Mouse (Mus musculus) thymus, postnatal 10 days (tissue): ENCODE results near the gene Cnpy1.

Experiments
- DNase-seq, 2 experiments: peaks; one replicate each; pipeline ENCODE4 v3.0.0; 2021; ENCODE audit warnings: low spot score in 2 of 2

The Cnpy1 gene

DNA sequence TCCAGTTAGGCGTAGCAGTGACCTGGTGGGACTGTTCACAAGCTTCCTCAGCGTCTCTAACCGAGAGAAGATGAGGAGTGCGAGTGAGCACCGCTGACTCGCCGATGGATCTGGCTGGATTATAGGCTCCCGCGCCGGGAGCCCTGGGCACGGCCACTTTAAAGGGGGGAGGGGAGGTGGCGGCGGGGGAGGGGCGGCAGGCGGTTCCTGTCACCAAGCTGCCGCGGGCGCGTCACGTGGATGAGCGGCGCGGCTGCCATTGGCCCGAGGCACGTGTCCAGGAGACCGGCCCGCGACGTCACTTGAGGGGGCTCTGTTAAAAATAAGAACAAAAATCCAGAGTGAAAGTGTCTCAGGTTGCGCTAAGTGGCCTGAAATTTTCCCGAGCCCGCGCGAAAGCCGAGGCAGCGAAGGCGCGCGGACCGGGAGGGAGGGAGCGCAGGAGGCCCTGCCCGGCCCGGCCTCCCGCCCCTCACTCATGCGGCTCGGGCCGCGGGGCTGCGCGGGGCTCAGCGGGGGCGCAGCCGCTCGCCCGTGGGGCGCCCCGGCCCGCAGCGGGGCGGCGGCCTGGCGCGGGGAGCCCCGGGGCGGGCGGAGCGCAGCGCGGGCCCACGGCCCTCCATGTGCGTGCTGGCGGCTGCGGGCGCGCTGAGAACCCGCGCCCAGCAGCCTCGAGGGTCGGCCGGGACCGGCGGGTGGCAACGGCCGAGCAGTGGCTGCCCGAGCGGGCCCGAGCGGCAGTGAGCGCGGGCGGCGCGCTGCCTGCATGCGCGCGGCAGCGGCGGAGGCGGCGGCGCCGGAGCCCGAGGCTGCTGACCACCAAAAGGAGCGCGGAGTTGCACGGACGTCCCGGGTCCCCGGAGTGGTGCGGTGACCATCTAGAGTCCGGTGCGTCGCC, 80.0 kb downstream of the Cnpy1 start, which contains the start of gene En2:
Gene En2, plus strand, starts transcription at position 337 of the 898 bp plus-strand sequence.
- no peak for DNase-seq

DNA sequence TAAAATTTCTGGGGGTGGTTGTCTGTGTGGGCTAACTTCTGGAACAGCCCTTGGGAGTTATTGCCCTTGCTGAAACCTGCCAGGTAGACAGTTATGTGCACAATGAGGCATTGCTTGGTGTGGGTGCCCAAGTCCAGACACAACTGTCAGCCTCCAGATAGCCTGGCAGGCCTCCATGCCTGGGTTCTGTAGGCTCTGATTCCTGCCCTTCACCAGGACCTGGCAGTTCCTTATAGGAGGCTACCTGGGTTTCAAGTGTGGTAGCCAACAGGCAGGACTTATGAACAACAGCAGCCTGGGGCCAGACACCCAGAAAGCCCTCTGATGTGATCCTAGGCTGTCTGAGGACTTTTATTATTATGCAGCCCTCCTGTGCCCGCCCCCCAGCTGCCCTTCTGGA, 81.7 kb downstream of the Cnpy1 start:
- DNase-seq = no peak

DNA sequence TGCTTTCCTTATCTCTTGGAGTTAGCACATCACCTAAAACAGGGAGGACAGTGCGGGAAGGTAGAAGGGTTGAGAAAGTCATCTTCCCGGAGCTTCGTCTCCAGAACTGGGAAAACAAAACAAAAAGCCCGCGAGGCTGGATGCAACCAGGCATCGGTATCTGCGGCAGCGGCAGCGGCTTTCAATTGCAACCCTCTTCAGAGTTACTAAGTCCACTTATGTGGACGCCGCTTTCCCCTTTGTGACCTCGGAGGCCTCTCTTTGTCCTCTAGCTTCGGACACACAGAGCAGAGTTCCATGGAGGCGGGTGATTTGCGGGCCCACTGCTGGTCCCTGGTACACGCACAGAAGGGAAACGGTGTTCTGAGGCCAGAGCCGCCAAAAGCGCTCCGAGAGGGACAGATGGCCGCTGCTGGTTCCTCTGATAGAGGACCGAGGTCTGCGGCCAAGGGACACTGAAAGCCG, 83.6 kb downstream of the Cnpy1 start:
- DNase-seq = no peak

DNA sequence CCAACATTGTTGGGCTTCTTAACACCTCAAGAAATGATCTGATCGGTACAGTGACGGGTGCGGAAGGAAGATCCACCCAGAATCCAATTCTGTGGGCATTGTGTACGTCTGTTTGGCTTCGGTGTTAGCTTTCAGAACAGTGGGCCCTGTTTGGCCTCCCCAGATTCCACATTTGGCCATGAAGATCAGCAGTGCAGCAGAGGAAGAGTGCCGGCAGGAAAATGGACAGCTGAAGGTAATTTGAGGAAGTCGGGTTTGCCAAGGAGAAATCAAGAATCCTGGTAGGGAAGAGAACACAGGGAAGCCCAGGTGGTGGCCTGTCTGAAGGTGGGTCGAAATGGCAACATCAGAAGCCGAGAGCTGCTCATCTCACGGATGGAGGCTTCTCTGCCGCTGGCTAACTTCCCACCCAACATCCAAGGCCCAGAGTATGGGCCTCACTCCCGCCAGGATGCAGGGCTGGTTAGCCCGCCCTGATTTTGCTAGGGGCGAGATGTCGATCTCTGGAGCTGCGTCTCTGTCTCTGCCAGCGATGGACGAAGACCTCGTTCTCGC, 84.1 kb downstream of the Cnpy1 start:
- no peak for DNase-seq

DNA sequence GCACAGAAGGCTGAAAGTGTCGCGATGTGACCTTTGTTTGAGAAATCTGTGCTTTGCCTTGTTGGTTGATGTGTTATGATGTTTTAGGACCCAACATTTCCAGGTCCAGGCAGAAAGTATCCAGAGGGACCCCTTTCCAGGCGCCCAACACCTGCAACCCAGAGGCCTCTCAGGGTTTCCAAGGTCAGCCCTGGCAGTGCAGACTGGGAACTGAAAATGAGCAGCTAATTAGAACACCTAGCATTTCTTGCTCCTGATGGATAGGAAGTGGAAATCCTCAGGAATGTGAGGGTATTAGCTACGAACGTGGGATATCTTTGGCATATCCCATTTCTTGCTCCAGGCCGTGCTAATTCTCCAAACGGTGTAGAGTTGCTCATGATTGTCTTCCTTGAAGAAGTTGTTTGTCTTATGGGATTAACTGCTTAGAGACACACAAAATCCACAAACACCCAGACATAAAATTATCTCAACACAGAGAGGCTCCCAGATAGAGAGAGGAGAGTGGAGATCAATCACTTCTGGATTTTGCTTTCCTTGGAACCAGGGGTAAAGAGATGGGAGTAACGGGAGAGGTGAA, 85.6 kb downstream of the Cnpy1 start:
- DNase-seq = no peak

DNA sequence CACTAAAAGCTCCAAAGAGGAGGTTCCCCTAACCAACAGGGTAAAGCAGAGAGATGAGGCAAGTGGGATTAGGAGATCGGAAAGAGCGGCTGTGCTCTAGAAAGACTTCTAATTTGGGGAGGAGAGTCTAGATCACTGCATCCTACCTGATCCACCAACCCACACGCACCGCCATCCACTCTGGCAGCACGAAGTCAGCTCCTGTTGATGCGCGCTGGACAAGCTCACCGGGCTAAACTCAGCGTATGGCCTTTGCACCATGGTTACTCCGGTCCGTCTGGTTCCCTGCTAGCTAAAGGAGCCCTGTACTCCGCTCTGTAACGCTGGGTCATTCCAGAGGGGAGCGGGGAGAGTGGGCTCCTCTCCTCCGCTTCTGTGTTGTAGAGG, 86.5 kb downstream of the Cnpy1 start:
- DNase-seq = no peak

DNA sequence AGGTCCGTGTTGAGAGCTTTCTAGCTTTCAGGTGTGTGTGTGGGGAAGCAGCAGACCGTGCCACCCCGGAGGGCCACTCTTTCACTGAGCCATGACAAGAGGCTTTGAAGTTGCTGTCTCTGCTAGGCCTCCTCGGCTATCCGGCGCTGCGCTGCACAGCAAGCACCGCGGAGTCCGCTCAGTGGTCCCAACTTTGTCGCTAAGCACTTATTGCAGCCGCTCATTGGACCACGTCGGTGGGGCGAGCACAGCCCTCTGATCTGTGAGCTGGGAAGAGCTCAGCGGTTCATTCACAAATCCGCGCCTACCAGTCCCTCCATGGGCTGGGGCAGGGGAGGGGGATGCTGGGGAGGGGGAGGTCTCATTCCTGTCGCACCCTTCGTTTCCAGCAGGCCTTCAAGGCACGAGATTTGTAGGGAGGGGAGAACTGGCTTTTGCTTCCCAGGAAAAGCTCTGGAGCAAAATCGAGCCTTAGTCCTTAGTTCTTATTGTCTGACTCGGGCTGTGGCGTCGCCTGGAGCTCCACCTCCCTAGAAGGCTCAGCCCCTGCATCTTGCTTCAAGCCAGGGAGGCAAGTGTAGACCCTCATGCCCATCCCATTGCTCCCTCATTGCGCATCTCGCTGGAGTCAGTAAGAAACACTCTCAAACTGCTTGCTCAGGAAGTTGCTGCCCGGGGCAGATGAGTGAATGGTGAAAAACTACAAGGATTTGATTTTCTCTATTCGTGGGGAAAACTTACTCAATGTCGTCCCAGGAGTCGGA, 87.1 kb downstream of the Cnpy1 start:
- no peak for DNase-seq

DNA sequence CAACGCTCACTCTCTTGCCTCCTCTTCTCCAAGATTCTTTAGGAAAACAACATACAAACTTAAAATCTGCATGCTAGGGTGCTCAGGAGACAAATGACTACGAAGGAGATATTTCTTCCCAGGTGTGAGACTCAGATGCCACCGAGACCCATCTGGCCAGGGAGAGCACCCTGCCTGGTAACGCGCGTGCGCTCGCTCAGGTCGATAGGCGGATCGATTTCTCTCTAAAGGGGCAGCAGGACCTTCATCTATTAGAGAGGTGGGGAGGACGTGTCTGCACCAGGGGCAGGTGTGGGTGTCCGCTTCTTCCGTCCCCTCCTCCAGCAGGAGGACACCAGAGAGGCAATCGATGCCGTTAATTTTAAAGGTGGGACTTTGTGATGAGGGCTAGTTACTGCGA, 87.8 kb downstream of the Cnpy1 start:
- no peak for DNase-seq

DNA sequence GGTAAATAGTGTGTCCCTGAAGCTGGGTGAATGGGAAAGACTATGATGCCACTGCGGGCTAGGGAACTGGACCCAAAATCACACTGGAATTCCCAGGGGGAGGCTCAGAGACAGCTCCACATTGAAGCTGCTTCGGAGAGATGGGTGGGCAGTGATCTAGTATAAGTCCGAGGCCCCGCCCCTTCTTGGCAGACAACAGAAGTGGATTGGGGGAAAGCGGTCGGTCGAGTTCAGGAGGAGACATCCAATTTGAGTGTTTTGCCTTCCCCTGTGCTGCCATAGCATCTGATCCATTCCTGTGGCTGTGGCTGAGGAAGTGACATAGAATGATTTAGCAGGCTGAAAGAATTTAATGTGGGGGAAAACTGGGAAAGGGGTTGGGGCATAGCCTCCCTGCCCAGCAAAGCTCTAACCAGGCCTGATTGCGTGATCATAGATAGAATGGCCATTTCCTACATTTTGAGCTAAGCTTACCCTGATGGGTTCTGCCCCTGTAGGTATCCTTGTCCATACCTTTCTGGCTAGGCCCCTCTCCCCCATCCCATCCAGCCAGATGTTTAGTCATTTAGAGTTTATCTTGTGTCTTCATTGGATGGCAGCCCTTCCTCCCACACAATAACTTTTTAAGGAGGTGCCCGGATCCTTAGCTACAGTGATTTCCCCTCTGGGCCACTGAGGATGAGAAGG, 88.4 kb downstream of the Cnpy1 start:
- no peak for DNase-seq
